Mouse (Mus musculus) small intestine, adult 2 months (tissue): Measurements from ENCODE around the gene Rpl3l. TPM values are rescaled to one million over a fixed set of nuclear protein-coding genes. Genes with fewer than 3 reads are reported as not detected.
A peak's percentile ranks its signal among the peaks of the same experiment; 100 is the strongest.

Source experiments
- H3K27ac ChIP-seq: fragments of 200-500 bp; 2 replicates; pipeline ENCODE4 v1.5.1; 2012; ENCODE audit warnings: low read depth, low read length, control low read depth, inconsistent platforms; ENCODE audit not compliant: insufficient read depth
- H3K27me3 ChIP-seq: fragments of 200-500 bp; 2 replicates; pipeline ENCODE4 v1.6.1; 2012; ENCODE audit warnings: mild to moderate bottlenecking, moderate library complexity, low read length, inconsistent platforms; ENCODE audit not compliant: control insufficient read depth, insufficient read depth
- H3K36me3 ChIP-seq: fragments of 200-500 bp; 2 replicates; pipeline ENCODE4 v1.6.1; 2012; ENCODE audit warnings: mild to moderate bottlenecking, low read length, control low read depth, inconsistent platforms; ENCODE audit not compliant: control insufficient read depth, insufficient read depth
- H3K4me1 ChIP-seq: fragments of 200-500 bp; 2 replicates; pipeline ENCODE4 v1.6.1; 2012; ENCODE audit warnings: low read length, inconsistent platforms, mixed read lengths; ENCODE audit not compliant: control insufficient read depth, insufficient read depth, insufficient read length
- H3K4me3 ChIP-seq: fragments of 200-500 bp; 2 replicates; pipeline ENCODE4 v1.5.1; 2012; ENCODE audit warnings: low read depth, mild to moderate bottlenecking, control low read depth, inconsistent platforms, low read length, moderate library complexity
- CTCF ChIP-seq: fragments of 200-500 bp; IDR thresholded peaks from 2 replicates; pipeline ENCODE4 v1.5.1; 2012; ENCODE audit warnings: low read depth, mild to moderate bottlenecking, control low read depth, inconsistent platforms, low read length, moderate library complexity, mixed read lengths; ENCODE audit not compliant: insufficient replicate concordance, insufficient read length; ENCODE audit errors: extremely low read depth
- POLR2A ChIP-seq: fragments of 200-500 bp; IDR thresholded peaks from 2 replicates; pipeline ENCODE4 v1.6.1; 2012; ENCODE audit warnings: low read depth, mild to moderate bottlenecking, control low read depth, inconsistent platforms, low read length, moderate library complexity
- WGBS: fragments of 180-500 bp; shearing (Covaris S2); methylation state at CpG from one replicate; pipeline ENCODE4 v1.1.7; 2018; 5-methylcytosine and 5-hydroxymethylcytosine counted together
- polyA plus RNA-seq: library from polyadenylated mRNA; depleted of rRNA; stranded (reverse); fragments of >200 nt; gene quantifications from 2 replicates; pipeline ENCODE4 v1.2.3, GENCODE M21; 2012

The Rpl3l gene
- polyA plus RNA-seq, 1 experiment: 0.11 TPM

- no peaks in the 10 kb centered on the region for H3K4me1 ChIP-seq
- 72% methylated on average over 6 of the region's 6 CpGs for WGBS
These were observed 1.4 kb downstream of the Rpl3l start for GRCm38 (mm10) chr17:24729067-24729466.

GRCm38 (mm10) chr17:24730787-24731186 is 3.2 kb downstream of the Rpl3l start:
- Histone ChIP-seq H3K36me3 (no peaks in the 10 kb centered on the region), H3K27ac (no peak overlapping the region)

More at GRCm38 (mm10) chr17:24729067-24729466, 1.4 kb downstream of the Rpl3l start:
- Histone ChIP-seq H3K4me3 (no peak overlapping the region), H3K36me3 (no peaks in the 10 kb centered on the region), H3K27me3 (no peaks in the 10 kb centered on the region), H3K27ac (no peak overlapping the region)
- no peak for TF ChIP-seq CTCF
- no peak for TF ChIP-seq POLR2A

GRCm38 (mm10) chr17:24732233-24732935 is 4.8 kb downstream of the Rpl3l start:
- TF ChIP-seq POLR2A (no peak), CTCF (no peak)
- 85% methylated on average over 12 of the region's 12 CpGs for WGBS
- Histone ChIP-seq H3K4me3 (no peak overlapping the region), H3K36me3 (no peaks in the 10 kb centered on the region), H3K4me1 (peaks cover 9% of the 10 kb centered on the region; the same call in 1 of the 2 replicates), H3K27ac (no peak overlapping the region), H3K27me3 (no peaks in the 10 kb centered on the region)

More at GRCm38 (mm10) chr17:24730787-24731186, 3.2 kb downstream of the Rpl3l start:
- Histone ChIP-seq H3K4me1 (peaks cover 4% of the 10 kb centered on the region; the same call in 1 of the 2 replicates), H3K4me3 (no peak overlapping the region), H3K27me3 (no peaks in the 10 kb centered on the region)
- WGBS: 82% methylated on average over 14 of the region's 14 CpGs
- no peak for TF ChIP-seq POLR2A
- no peak for TF ChIP-seq CTCF

- TF ChIP-seq POLR2A: no peak
- no peak for TF ChIP-seq CTCF
- Histone ChIP-seq H3K27ac (no peak overlapping the region), H3K4me1 (peaks cover 15% of the 10 kb centered on the region; the same call in 1 of the 2 replicates), H3K36me3 (no peaks in the 10 kb centered on the region), H3K27me3 (no peaks in the 10 kb centered on the region), H3K4me3 (no peak overlapping the region)
- WGBS: 89% methylated on average over 21 of the region's 21 CpGs
These were observed 5.9 kb downstream of the Rpl3l start for GRCm38 (mm10) chr17:24733434-24734050.

GRCm38 (mm10) chr17:24734513-24734912 is 6.9 kb downstream of the Rpl3l start:
- H3K27ac ChIP-seq: no peak overlapping the region
- TF ChIP-seq CTCF: no peak
- no peak for TF ChIP-seq POLR2A
- H3K4me1 ChIP-seq: peaks cover 15% of the 10 kb centered on the region; the same call in 1 of the 2 replicates
- no peaks in the 10 kb centered on the region for H3K27me3 ChIP-seq
- 89% methylated on average over 1 of the region's 1 CpGs for WGBS
- H3K4me3 ChIP-seq: no peak overlapping the region
- no peaks in the 10 kb centered on the region for H3K36me3 ChIP-seq

GRCm38 (mm10) chr17:24735446-24735845 is 7.8 kb downstream of the Rpl3l start:
- Histone ChIP-seq H3K27ac (peak overlapping the region; percentile 60; the same call in 1 of the 2 replicates), H3K4me3 (no peak overlapping the region), H3K36me3 (no peaks in the 10 kb centered on the region), H3K4me1 (peaks cover 15% of the 10 kb centered on the region; the same call in 1 of the 2 replicates), H3K27me3 (no peaks in the 10 kb centered on the region)
- TF ChIP-seq CTCF (no peak), POLR2A (no peak)
- 88% methylated on average over 7 of the region's 7 CpGs for WGBS

GRCm38 (mm10) chr17:24736330-24737051 is 8.9 kb downstream of the Rpl3l start, which contains the start of gene Msrb1:
Gene Msrb1, plus strand, starts transcription at chr17:24736642.
- Histone ChIP-seq H3K4me1 (peaks cover 15% of the 10 kb centered on the region; the same call in 1 of the 2 replicates), H3K27ac (peak within 1 kb of the TSS; percentile 75), H3K27me3 (no peaks in the 10 kb centered on the region), H3K36me3 (peaks cover 5% of the 10 kb centered on the region), H3K4me3 (peak within 1 kb of the TSS; percentile 80)
- TF ChIP-seq POLR2A (peak; percentile 95), CTCF (no peak)
- under 1% methylated on average over 29 of the region's 29 CpGs for WGBS
